Comparison of ENCODE assay signal across 8 mouse cellular contexts in genomic region chr5:36040398-36041235, GRCm38 (mm10).
DNase-seq lines count a peak whose midpoint lies in the region; ATAC-seq lines count a peak whose summit lies in the region.

No protein-coding gene starts in this region.

- no peak for DNase-seq in hindbrain, embryonic 10.5 days (ENCODE audit: low spot score)
- DNase-seq in hindbrain, embryonic 11.5 days (ENCODE audit: low spot score), result no peak
- peak; percentile 60 for DNase-seq in Muller cell, postnatal 12 days (ENCODE audit: inconsistent ontology term)
- no peak for DNase-seq in frontal cortex, postnatal 25 days (ENCODE audit: low spot score in 2 of 2)

- peaks cover 20% of the 10 kb centered on the region for H3K4me1 ChIP-seq in hindbrain, embryonic 10.5 days (replicated peaks)
- H3K4me1 ChIP-seq in hindbrain, embryonic 11.5 days (replicated peaks; ENCODE audit: control insufficient read depth, insufficient read depth, low read length), result no peaks in the 10 kb centered on the region
- H3K4me1 ChIP-seq in forebrain, embryonic 12.5 days, result peaks cover 17% of the 10 kb centered on the region
- peaks cover 27% of the 10 kb centered on the region for H3K4me1 ChIP-seq in midbrain, embryonic 13.5 days (replicated peaks)

- no peak overlapping the region for H3K4me3 ChIP-seq in hindbrain, embryonic 10.5 days
- no peak overlapping the region for H3K4me3 ChIP-seq in hindbrain, embryonic 11.5 days (ENCODE audit: low read depth, low read length)
- H3K4me3 ChIP-seq in forebrain, embryonic 12.5 days (replicated peaks), result no peak overlapping the region
- H3K4me3 ChIP-seq in midbrain, embryonic 13.5 days (replicated peaks), result no peak overlapping the region

- H3K9ac ChIP-seq in hindbrain, embryonic 11.5 days (ENCODE audit: low read depth, low read length), result no peak overlapping the region
- H3K9ac ChIP-seq in forebrain, embryonic 12.5 days, result no peak overlapping the region
- H3K9ac ChIP-seq in midbrain, embryonic 13.5 days (replicated peaks), result no peak overlapping the region; the same call in 1 of the 2 replicates

- 79% methylated on average over 13 of the region's 13 CpGs for WGBS in hindbrain, embryonic 10.5 days
- 79% methylated on average over 13 of the region's 13 CpGs for WGBS in hindbrain, embryonic 11.5 days
- WGBS in forebrain, embryonic 12.5 days, result 63% methylated on average over 13 of the region's 13 CpGs
- 52% methylated on average over 13 of the region's 13 CpGs for WGBS in midbrain, embryonic 13.5 days

- H3K27ac ChIP-seq in hindbrain, embryonic 10.5 days, result peak overlapping the region; percentile 62; the same call in 1 of the 2 replicates
- H3K27ac ChIP-seq in hindbrain, embryonic 11.5 days (ENCODE audit: low read depth, low read length), result no peak overlapping the region
- H3K27ac ChIP-seq in forebrain, embryonic 12.5 days, result peak overlapping the region; percentile 81
- H3K27ac ChIP-seq in midbrain, embryonic 13.5 days, result peak overlapping the region; percentile 75

- H3K36me3 ChIP-seq in hindbrain, embryonic 10.5 days, result no peaks in the 10 kb centered on the region
- H3K36me3 ChIP-seq in hindbrain, embryonic 11.5 days (ENCODE audit: control insufficient read depth, insufficient read depth, low read length), result no peaks in the 10 kb centered on the region
- H3K36me3 ChIP-seq in forebrain, embryonic 12.5 days (replicated peaks), result no peaks in the 10 kb centered on the region
- H3K36me3 ChIP-seq in midbrain, embryonic 13.5 days, result peaks cover 23% of the 10 kb centered on the region

- no peak for ATAC-seq in hindbrain, embryonic 11.5 days (ENCODE audit: low FRiP score)
- ATAC-seq in forebrain, embryonic 12.5 days (ENCODE audit: low FRiP score), result peak; percentile 73; the same call in 1 of the 2 replicates
- ATAC-seq in hematopoietic stem cell, adult 5-6 weeks (replicated peaks in 1 of 2; ENCODE audit: insufficient read depth in 1 of 2, low FRiP score in 2 of 2, low TSS enrichment in 1 of 2, low read depth in 1 of 2, poor library complexity in 2 of 2, severe bottlenecking in 2 of 2), result peak; percentile 45 to 66; a peak in 2 of 4 replicates
- ATAC-seq in midbrain, embryonic 13.5 days, result peak; percentile 88
- no peak for ATAC-seq in erythroblast, adult 5-6 weeks (replicated peaks; ENCODE audit: low FRiP score, poor library complexity, severe bottlenecking)

- H3K9me3 ChIP-seq in hindbrain, embryonic 10.5 days, result no peaks in the 10 kb centered on the region
- H3K9me3 ChIP-seq in hindbrain, embryonic 11.5 days (ENCODE audit: control insufficient read depth, low read length), result no peaks in the 10 kb centered on the region
- H3K9me3 ChIP-seq in forebrain, embryonic 12.5 days, result no peaks in the 10 kb centered on the region
- no peaks in the 10 kb centered on the region for H3K9me3 ChIP-seq in midbrain, embryonic 13.5 days

- no peaks in the 10 kb centered on the region for H3K27me3 ChIP-seq in hindbrain, embryonic 10.5 days (ENCODE audit: insufficient read depth, poor library complexity, severe bottlenecking)
- H3K27me3 ChIP-seq in hindbrain, embryonic 11.5 days (ENCODE audit: control insufficient read depth, insufficient read depth, low read length), result no peaks in the 10 kb centered on the region
- H3K27me3 ChIP-seq in forebrain, embryonic 12.5 days, result no peaks in the 10 kb centered on the region
- H3K27me3 ChIP-seq in midbrain, embryonic 13.5 days, result no peaks in the 10 kb centered on the region

- no peak overlapping the region for H3K4me2 ChIP-seq in hindbrain, embryonic 11.5 days (replicated peaks; ENCODE audit: low read depth, low read length)
- H3K4me2 ChIP-seq in forebrain, embryonic 12.5 days, result no peak overlapping the region
- H3K4me2 ChIP-seq in midbrain, embryonic 13.5 days (replicated peaks), result no peak overlapping the region

Comparison
In these comparisons a context has a peak if more than half of its experiments do, and no peak if none do; other contexts are left out.
1. ATAC-seq: peak in forebrain, embryonic 12.5 days (single experiment), hematopoietic stem cell, adult 5-6 weeks (2 of 2) and midbrain, embryonic 13.5 days (single experiment); none in hindbrain, embryonic 11.5 days (single experiment) and erythroblast, adult 5-6 weeks (single experiment).